Mouse (Mus musculus) kidney, embryonic 16.5 days (tissue): Measurements from ENCODE around the gene Rbbp6. TPM values are rescaled to one million over a fixed set of nuclear protein-coding genes. Genes with fewer than 3 reads are reported as not detected.

Source experiments
- ATAC-seq: fragments of 200-750 bp; cut with Nextera tagmentation; 2 replicates; pipeline ENCODE4 v1.8.0; 2017; ENCODE audit warnings: moderate TSS enrichment; ENCODE audit not compliant: low FRiP score, low TSS enrichment
- H3K27ac ChIP-seq: fragments of 300-500 bp; sonication (generic); 2 replicates; pipeline ENCODE4 v1.5.1; 2014; ENCODE audit warnings: low read length
- H3K27me3 ChIP-seq: fragments of 300-500 bp; sonication (generic); 2 replicates; pipeline ENCODE4 v1.6.1; 2014; ENCODE audit warnings: low read length, control low read depth, mixed read lengths; ENCODE audit not compliant: insufficient read depth
- H3K36me3 ChIP-seq: fragments of 300-500 bp; sonication (generic); 2 replicates; pipeline ENCODE4 v1.6.1; 2014; ENCODE audit warnings: low read length, control low read depth, mixed read lengths; ENCODE audit not compliant: insufficient read depth
- H3K4me1 ChIP-seq: fragments of 300-500 bp; sonication (generic); 2 replicates; pipeline ENCODE4 v1.6.1; 2014; ENCODE audit warnings: low read length, control low read depth, mixed read lengths; ENCODE audit not compliant: insufficient read depth
- H3K4me2 ChIP-seq: fragments of 300-500 bp; sonication (generic); replicated peaks from 2 replicates; pipeline ENCODE4 v1.6.1; 2014; ENCODE audit warnings: low read depth, low read length
- H3K4me3 ChIP-seq: fragments of 300-500 bp; sonication (generic); 2 replicates; pipeline ENCODE4 v1.5.1; 2014; ENCODE audit warnings: mild to moderate bottlenecking, low read length
- H3K9ac ChIP-seq: fragments of 300-500 bp; sonication (generic); replicated peaks from 2 replicates; pipeline ENCODE4 v1.6.1; 2014; ENCODE audit warnings: low read length
- H3K9me3 ChIP-seq: fragments of 300-500 bp; sonication (generic); 2 replicates; pipeline ENCODE4 v1.6.1; 2016; ENCODE audit warnings: low read length, control low read depth
- WGBS: fragments of 180-500 bp; shearing (Covaris S2); extraction: QIAGEN DNeasy Blood & Tissue Kit; methylation state at CpG from one replicate; pipeline ENCODE4 v1.1.7; 2014; 5-methylcytosine and 5-hydroxymethylcytosine counted together
- polyA plus RNA-seq: library from polyadenylated mRNA; unstranded; fragments of >200 nt; fragmentation: Nextera tagmentation; extraction: Ambion mirVana; gene quantifications from 2 replicates; pipeline ENCODE4 v1.2.1, GENCODE M21; 2015

Gene Rbbp6
- 23.5 and 28.4 TPM in 2 replicates for polyA plus RNA-seq

DNA sequence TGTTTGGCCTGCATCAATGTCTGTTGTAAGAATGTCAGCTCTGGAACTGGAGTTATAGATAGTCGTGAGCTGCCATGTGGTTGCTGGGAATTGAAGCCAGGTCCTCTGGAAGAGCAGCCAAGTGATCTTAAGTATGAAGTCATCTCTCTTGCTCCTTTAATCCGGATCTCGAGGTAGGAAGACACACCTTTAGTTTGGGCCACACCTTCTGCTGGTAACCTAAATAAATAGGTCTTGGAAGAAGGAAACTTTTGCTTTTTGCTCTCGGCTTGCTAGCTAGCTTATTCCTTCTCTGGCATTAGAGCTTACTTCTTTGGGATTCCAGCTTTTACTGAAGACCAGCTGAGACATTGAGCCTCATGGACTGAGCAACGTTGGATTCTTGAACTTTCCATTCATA lies at the start of gene Rbbp6:
Rbbp6 (plus strand) TSS at position 301 of the 400 bp plus-strand sequence.
- no peak within 1 kb of the TSS for H3K4me2 ChIP-seq
- no peak within 1 kb of the TSS for H3K9ac ChIP-seq
- H3K9me3 ChIP-seq, result no peaks in the 10 kb centered on the region
- H3K27me3 ChIP-seq, result no peaks in the 10 kb centered on the region
- WGBS, result 85% methylated on average over 5 of the region's 5 CpGs
- H3K27ac ChIP-seq, result no peak within 1 kb of the TSS
- no peaks in the 10 kb centered on the region for H3K36me3 ChIP-seq
- H3K4me1 ChIP-seq, result 0 out of 2 replicates have a peak, but pooled peaks cover 4% of the 10 kb centered on the region
- no peak within 1 kb of the TSS for H3K4me3 ChIP-seq
- ATAC-seq, result no peak

DNA sequence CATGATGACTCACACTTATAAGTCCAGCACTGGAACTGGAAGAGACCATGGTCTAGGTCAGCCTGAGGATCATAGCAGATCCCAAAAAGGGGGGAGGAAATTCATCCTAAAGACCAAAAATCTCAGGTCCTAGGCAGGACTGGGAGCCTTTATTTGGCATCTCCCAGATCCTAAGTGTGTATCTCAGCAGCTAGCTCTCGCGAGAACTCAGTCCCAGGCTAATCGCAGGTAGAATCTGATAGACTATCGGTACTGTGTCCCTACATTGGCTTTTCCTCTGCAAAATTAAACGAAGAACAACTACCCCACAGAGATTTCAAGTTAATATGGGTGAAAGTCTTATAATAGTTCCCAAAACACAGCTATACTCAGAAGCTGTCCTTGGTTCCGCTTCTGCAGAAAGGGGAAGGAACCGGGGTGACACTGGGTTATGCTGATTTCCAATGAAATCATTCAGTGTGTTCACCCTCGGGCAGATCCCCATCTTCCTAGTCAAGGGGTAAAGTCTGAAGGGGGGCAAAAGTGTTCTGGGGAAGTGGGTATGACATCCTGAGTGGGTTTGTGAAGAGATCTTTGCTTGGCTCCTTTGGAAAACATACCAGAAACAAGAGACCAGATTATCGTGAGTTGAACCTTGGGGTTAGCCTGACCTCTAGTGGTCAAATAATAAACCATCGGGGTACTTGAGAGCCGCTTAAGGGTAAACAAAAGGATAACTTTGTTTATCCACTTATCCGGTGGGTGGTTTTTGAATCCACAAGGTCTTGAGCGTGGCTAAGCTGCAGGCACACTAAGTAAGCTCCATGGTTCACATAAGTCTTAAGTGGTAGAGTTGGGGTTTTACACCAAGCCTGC lies 45.5 kb upstream of the Rbbp6 start:
- WGBS, result 44% methylated on average over 13 of the region's 13 CpGs
- H3K9ac ChIP-seq, result no peak overlapping the region
- H3K27ac ChIP-seq, result no peak overlapping the region
- no peak overlapping the region for H3K4me2 ChIP-seq
- no peaks in the 10 kb centered on the region for H3K4me1 ChIP-seq
- H3K27me3 ChIP-seq, result no peaks in the 10 kb centered on the region
- no peak overlapping the region for H3K4me3 ChIP-seq
- H3K36me3 ChIP-seq, result no peaks in the 10 kb centered on the region
- ATAC-seq, result no peak
- no peaks in the 10 kb centered on the region for H3K9me3 ChIP-seq

DNA sequence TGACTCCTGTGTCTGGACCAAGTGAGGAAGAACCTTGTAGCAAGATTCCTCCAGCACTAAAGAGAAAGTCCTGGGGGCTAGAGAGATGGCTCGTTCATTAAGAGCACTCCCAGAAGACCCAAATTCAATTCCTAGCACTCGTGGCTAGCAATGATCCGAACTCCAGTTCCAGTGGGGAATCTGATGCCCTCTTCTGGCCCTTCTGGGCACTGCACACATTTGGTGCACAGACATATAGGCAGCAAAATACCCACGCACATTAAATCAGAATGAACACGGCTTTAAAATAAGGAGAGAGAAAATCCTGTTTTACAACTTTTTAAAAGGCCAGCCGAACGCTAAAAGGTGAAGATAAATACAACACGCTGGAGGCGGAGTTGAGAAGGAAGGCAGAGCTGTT lies 43.9 kb upstream of the Rbbp6 start:
- no peaks in the 10 kb centered on the region for H3K4me1 ChIP-seq
- no peaks in the 10 kb centered on the region for H3K27me3 ChIP-seq
- WGBS, result 81% methylated on average over 9 of the region's 9 CpGs
- no peaks in the 10 kb centered on the region for H3K9me3 ChIP-seq
- H3K4me3 ChIP-seq, result no peak overlapping the region
- H3K4me2 ChIP-seq, result no peak overlapping the region
- no peak overlapping the region for H3K27ac ChIP-seq
- ATAC-seq, result no peak
- H3K36me3 ChIP-seq, result no peaks in the 10 kb centered on the region
- no peak overlapping the region for H3K9ac ChIP-seq

DNA sequence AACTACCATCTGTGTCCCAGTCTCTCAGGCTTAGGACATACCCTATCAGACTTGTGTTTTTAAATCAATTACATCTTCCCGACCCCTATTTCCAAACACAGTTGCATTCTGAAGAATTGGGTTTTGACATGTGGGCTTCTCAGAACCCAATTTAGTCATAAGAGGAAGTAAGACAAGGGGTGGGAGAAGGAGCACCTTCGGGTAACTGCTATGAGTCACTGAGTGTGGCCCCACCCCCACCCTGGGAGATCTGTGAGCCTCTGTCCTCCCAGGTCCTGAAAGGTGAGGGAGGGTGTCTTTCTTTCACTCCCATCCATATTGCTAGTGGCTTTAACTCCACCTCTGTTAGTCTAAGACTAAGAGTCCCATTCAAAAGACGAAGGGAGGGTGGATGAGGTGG lies 41.2 kb upstream of the Rbbp6 start:
- Histone ChIP-seq H3K9me3 (no peaks in the 10 kb centered on the region), H3K4me2 (no peak overlapping the region), H3K4me3 (no peak overlapping the region), H3K27ac (no peak overlapping the region), H3K27me3 (no peaks in the 10 kb centered on the region), H3K36me3 (no peaks in the 10 kb centered on the region), H3K4me1 (no peaks in the 10 kb centered on the region), H3K9ac (no peak overlapping the region)
- 72% methylated on average over 3 of the region's 3 CpGs for WGBS
- no peak for ATAC-seq

DNA sequence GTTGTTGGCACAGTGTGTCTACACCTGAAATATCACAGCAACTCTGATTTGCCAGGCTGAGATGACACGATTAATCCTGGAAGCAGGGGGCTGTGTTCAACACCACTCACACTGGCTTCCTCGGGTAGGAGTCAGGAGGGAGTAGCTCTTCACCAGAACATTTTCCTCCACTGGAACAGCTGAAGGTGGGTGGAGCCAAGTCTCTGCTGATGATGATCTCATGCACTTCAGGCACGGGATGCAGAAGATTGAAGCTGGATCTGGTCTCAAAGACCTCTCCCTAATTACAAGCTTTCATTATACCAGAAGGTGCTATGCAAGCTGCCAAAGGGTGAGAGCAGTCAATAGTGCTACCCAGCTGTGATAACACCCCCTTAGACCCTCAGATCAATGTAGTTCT lies 35.0 kb upstream of the Rbbp6 start:
- H3K27me3 ChIP-seq, result no peaks in the 10 kb centered on the region
- no peak overlapping the region for H3K9ac ChIP-seq
- H3K36me3 ChIP-seq, result no peaks in the 10 kb centered on the region
- no peaks in the 10 kb centered on the region for H3K4me1 ChIP-seq
- no peak overlapping the region for H3K4me3 ChIP-seq
- no peak for ATAC-seq
- H3K27ac ChIP-seq, result no peak overlapping the region
- 37% methylated on average over 3 of the region's 3 CpGs for WGBS
- H3K4me2 ChIP-seq, result no peak overlapping the region
- no peaks in the 10 kb centered on the region for H3K9me3 ChIP-seq

DNA sequence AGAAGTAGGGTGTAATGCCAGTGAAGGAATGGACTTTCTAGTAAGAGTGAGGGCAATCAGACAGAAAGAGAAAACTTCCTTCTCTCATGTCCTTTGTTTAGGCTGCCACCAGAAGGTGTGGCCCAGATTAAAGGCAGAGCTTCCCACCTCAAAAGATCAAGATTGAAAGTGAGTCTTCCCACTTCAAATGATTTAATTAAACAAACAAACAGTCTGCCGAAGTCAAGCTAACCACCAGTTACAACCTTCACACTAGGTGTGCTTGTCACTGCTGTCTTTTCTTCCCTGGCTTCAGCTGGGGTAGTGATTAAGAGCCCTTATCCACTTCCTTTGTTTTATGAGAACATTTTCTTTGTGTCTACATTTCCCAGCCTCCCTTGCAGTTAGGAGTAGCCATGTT lies 33.3 kb upstream of the Rbbp6 start:
- H3K27me3 ChIP-seq, result no peaks in the 10 kb centered on the region
- no peak for ATAC-seq
- no peaks in the 10 kb centered on the region for H3K4me1 ChIP-seq
- no peaks in the 10 kb centered on the region for H3K36me3 ChIP-seq
- no peak overlapping the region for H3K4me3 ChIP-seq
- no peak overlapping the region for H3K4me2 ChIP-seq
- 10% methylated on average over 1 of the region's 1 CpGs for WGBS
- no peak overlapping the region for H3K9ac ChIP-seq
- no peak overlapping the region for H3K27ac ChIP-seq
- no peaks in the 10 kb centered on the region for H3K9me3 ChIP-seq

DNA sequence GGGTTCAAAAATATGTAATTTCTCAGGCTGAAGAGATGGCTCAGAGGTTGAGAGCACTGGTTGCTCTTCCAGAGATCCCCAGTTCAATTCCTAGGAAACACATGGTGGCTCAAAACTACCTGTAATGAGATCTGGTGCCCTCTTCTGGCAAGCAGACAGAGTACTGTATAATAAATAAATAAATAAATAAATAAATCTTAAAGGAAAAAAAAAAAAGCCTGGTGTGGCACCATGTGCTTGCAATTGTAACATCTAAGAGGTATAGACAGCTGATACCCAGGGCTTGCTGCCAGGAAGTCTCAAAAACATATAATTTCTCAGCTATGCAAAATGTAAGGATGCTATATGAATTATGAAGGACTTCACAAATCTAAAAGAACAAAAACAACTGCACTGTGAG lies 28.9 kb upstream of the Rbbp6 start:
- H3K27ac ChIP-seq, result no peak overlapping the region
- H3K9me3 ChIP-seq, result no peaks in the 10 kb centered on the region
- no peaks in the 10 kb centered on the region for H3K36me3 ChIP-seq
- no peak overlapping the region for H3K4me2 ChIP-seq
- H3K4me1 ChIP-seq, result no peaks in the 10 kb centered on the region
- ATAC-seq, result no peak
- H3K9ac ChIP-seq, result no peak overlapping the region
- no peak overlapping the region for H3K4me3 ChIP-seq
- H3K27me3 ChIP-seq, result no peaks in the 10 kb centered on the region

DNA sequence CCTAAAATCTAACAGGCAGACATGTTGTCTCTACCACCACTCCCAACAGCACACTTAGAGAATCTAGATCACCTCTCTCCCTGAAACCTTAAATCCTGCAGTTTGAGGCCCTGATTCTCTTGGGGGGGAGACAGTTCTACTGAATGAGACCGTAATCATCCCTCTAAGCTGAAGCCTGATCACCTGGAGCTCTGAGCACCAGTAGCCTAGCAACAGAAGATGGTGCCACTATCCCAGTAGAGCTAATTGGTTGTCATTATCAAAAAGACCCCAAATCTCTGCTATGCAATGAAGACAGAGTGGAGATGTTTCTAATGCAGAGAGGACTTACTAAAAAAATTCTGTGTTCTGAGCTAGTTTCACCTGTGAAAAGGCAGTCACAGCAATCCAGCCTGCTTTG lies 27.3 kb upstream of the Rbbp6 start:
- Histone ChIP-seq H3K27ac (no peak overlapping the region), H3K36me3 (no peaks in the 10 kb centered on the region), H3K9ac (no peak overlapping the region), H3K4me1 (no peaks in the 10 kb centered on the region), H3K4me2 (no peak overlapping the region), H3K4me3 (no peak overlapping the region), H3K9me3 (no peaks in the 10 kb centered on the region), H3K27me3 (no peaks in the 10 kb centered on the region)
- ATAC-seq, result no peak
- 91% methylated on average over 1 of the region's 1 CpGs for WGBS

DNA sequence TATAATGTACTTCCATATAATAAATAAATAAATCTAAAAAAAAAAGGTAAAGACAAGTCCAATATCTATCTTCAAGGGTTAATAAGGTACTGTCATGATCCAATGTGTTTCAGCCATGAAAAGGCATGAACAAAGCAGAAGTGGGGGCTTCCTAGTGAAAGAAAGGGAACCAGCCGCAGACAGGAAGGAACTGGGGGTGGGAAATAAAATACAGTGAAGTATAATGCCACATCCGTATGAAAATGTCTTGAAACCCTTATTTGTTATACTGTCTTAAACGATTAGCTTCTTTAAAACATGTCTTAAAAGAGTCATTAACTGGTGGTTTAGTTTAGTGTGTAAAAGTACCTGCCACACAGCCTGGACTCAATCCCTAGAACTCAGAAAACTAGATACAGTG lies 26.3 kb upstream of the Rbbp6 start:
- WGBS, result 81% methylated on average over 3 of the region's 3 CpGs
- Histone ChIP-seq H3K4me1 (no peaks in the 10 kb centered on the region), H3K4me3 (no peak overlapping the region), H3K9me3 (no peaks in the 10 kb centered on the region), H3K9ac (no peak overlapping the region), H3K27ac (no peak overlapping the region), H3K36me3 (no peaks in the 10 kb centered on the region), H3K27me3 (no peaks in the 10 kb centered on the region), H3K4me2 (no peak overlapping the region)
- no peak for ATAC-seq

DNA sequence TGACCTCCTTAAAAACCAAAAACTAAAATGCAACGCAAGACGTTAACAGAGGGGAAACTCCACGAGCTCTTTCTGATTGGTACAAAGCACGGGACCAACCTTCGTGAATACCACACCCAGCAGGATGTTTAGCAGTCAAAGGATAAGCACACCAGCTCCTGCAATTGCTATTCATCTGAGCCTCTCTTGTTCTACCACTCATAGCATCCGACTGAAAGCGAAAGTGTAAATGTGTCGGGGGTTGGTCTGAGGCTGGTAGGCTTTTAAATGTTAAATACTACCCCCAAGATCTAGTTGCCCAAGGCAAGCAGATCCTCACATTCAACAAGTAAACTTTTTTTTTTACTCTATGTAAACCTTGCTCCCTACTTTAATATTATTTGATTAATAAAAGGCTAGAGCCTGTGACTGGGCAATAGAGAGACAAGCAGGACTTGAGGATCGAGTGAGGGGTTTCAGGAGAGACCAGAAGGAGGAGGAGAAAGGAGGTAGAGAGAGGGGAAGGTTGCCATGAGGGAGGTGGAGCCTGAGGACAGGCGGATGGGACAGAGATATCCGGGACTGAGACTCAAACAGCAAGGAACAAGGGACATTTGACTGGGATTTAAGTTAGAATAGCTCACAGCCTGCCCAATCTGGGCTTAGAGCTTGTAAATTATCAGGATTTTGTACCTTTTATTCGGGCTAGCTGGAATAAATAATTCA lies 25.0 kb upstream of the Rbbp6 start:
- Histone ChIP-seq H3K27ac (no peak overlapping the region), H3K36me3 (no peaks in the 10 kb centered on the region), H3K27me3 (no peaks in the 10 kb centered on the region), H3K4me1 (no peaks in the 10 kb centered on the region), H3K9ac (no peak overlapping the region), H3K4me3 (peak overlapping the region; percentile 6; the same call in 1 of the 2 replicates), H3K4me2 (peak overlapping the region; percentile 36), H3K9me3 (no peaks in the 10 kb centered on the region)
- 17% methylated on average over 12 of the region's 12 CpGs for WGBS
- no peak for ATAC-seq
